In genomic region chr15:98732006-98732531, GRCm38 (mm10) we compare ENCODE assay signal across 30 mouse cellular contexts. TPM values are rescaled to one million over a fixed set of nuclear protein-coding genes. Genes with fewer than 3 reads are reported as not detected.
A peak's percentile ranks its signal among the peaks of the same experiment; 100 is the strongest.
DNase-seq lines count a peak whose midpoint lies in the region; ATAC-seq and TF ChIP-seq lines count a peak whose summit lies in the region.
"Had no signal": no experiment of that assay in that cellular context is flagged by ENCODE, and none has a peak within 500 bp of the region (broad histone marks: within the 10 kb centered on the region; RNA-seq: fewer than 3 reads in every experiment).

No protein-coding gene starts in this region.

- H3K79me2 ChIP-seq in liver, adult 2 months (ENCODE audit: control insufficient read depth, insufficient read depth, low read length): no peaks in the 10 kb centered on the region

- H3K9ac ChIP-seq in liver, adult 2 months (ENCODE audit: low read depth, low read length): no peak overlapping the region
- H3K9ac ChIP-seq in liver, embryonic 13.5 days: no peak overlapping the region
- no peak overlapping the region for H3K9ac ChIP-seq in liver, postnatal 0 days (replicated peaks)
- H3K9ac ChIP-seq: embryonic facial prominence, embryonic 13.5 days; forebrain, embryonic 13.5 days; heart, embryonic 12.5 days; heart, embryonic 15.5 days; hindbrain, embryonic 13.5 days had no signal

- ATAC-seq in G1E (ENCODE audit: extremely low read depth, insufficient number of reproducible peaks, low FRiP score, poor library complexity, severe bottlenecking): no peak
- peak; percentile 22; the same call in 1 of the 2 replicates for ATAC-seq in liver, embryonic 13.5 days (ENCODE audit: low read depth)
- peak; percentile 12; the same call in 1 of the 2 replicates for ATAC-seq in liver, postnatal 0 days
- ATAC-seq: activated CD4-positive, CD25-positive, alpha-beta regulatory T cell, adult 4 months; CD4-positive, CD25-positive, alpha-beta regulatory T cell, adult 4 months; forebrain, embryonic 13.5 days had no signal

- DNase-seq in liver, adult 2 months (ENCODE audit: extremely low read depth, low read depth, low spot score): peak; percentile 82
- no peak for DNase-seq in liver
- no peak for DNase-seq in G1E (ENCODE audit: low spot score)
- DNase-seq in liver, embryonic 13.5 days: no peak
- peak; percentile 23 for DNase-seq in liver, postnatal 0 days
- no peak for DNase-seq in forebrain, embryonic 10.5 days (ENCODE audit: extremely low spot score, low spot score)
- DNase-seq in layer of hippocampus, adult 2 months (ENCODE audit: low spot score in 2 of 2): no peak
- no peak for DNase-seq in layer of hippocampus, postnatal 14 days (ENCODE audit: low spot score in 2 of 2)
- DNase-seq: adrenal gland, adult 8-10 months; adrenal gland, postnatal 25 days; cerebellum, adult 11-12 months; cerebellum, adult 8-10 months; cerebellum, postnatal 10 days; cerebellum, postnatal 36 days; embryo, embryonic 11 days; gastrocnemius, postnatal 25 days; heart, adult 18-20 months; heart, postnatal 10 days; heart, postnatal 36 days had no signal

- H3K27ac ChIP-seq in liver, adult 2 months (replicated peaks; ENCODE audit: insufficient read depth, low read depth, low read length): 0 out of 2 replicates have a peak overlapping the region, but pooled peaks have one; percentile 24
- peak overlapping the region; percentile 23; the same call in 1 of the 2 replicates for H3K27ac ChIP-seq in liver, embryonic 13.5 days
- no peak overlapping the region for H3K27ac ChIP-seq in liver, postnatal 0 days (ENCODE audit: low read depth)
- no peak overlapping the region for H3K27ac ChIP-seq in forebrain, embryonic 10.5 days
- no peak overlapping the region for H3K27ac ChIP-seq in layer of hippocampus, adult 2 months
- H3K27ac ChIP-seq: embryonic facial prominence, embryonic 10.5 days; embryonic facial prominence, embryonic 13.5 days; forebrain, embryonic 13.5 days; heart, embryonic 15.5 days; hindbrain, embryonic 10.5 days; hindbrain, embryonic 13.5 days had no signal

- no peaks in the 10 kb centered on the region for H3K27me3 ChIP-seq in liver, adult 2 months (ENCODE audit: control insufficient read depth, insufficient read depth, low read length)
- H3K27me3 ChIP-seq in G1E (ENCODE audit: insufficient read depth, low read length): no peaks in the 10 kb centered on the region
- H3K27me3 ChIP-seq in liver, embryonic 13.5 days: peaks cover 29% of the 10 kb centered on the region
- no peaks in the 10 kb centered on the region for H3K27me3 ChIP-seq in liver, postnatal 0 days (ENCODE audit: insufficient read depth, low read length)
- H3K27me3 ChIP-seq in forebrain, embryonic 10.5 days (ENCODE audit: poor library complexity, severe bottlenecking): peaks cover 28% of the 10 kb centered on the region
- H3K27me3 ChIP-seq: heart, embryonic 12.5 days had no signal

- H3K4me2 ChIP-seq in liver, embryonic 13.5 days: no peak overlapping the region
- H3K4me2 ChIP-seq in liver, postnatal 0 days (ENCODE audit: low read depth, low read length): no peak overlapping the region
- H3K4me2 ChIP-seq: embryonic facial prominence, embryonic 13.5 days; forebrain, embryonic 13.5 days; heart, embryonic 12.5 days; heart, embryonic 15.5 days; hindbrain, embryonic 13.5 days had no signal

- H3K9me3 ChIP-seq in G1E (replicated peaks): no peaks in the 10 kb centered on the region
- no peaks in the 10 kb centered on the region for H3K9me3 ChIP-seq in liver, embryonic 13.5 days (replicated peaks)
- H3K9me3 ChIP-seq in liver, postnatal 0 days (ENCODE audit: low read length): no peaks in the 10 kb centered on the region
- H3K9me3 ChIP-seq in forebrain, embryonic 10.5 days: no peaks in the 10 kb centered on the region
- H3K9me3 ChIP-seq: embryonic facial prominence, embryonic 10.5 days; embryonic facial prominence, embryonic 13.5 days; forebrain, embryonic 13.5 days; heart, embryonic 12.5 days; heart, embryonic 15.5 days; hindbrain, embryonic 10.5 days; hindbrain, embryonic 13.5 days had no signal

- TF ChIP-seq EP300 in liver, postnatal 0 days (IDR thresholded peaks at IDR 0.05; ENCODE audit: low read depth): no peak

- no peak for TF ChIP-seq CTCF in liver, adult 2 months (IDR thresholded peaks at IDR 0.05; ENCODE audit: low read depth, low read length)
- TF ChIP-seq CTCF in G1E (IDR thresholded peaks at IDR 0.05; ENCODE audit: low read depth, low read length): no peak
- TF ChIP-seq CTCF in liver, postnatal 0 days (IDR thresholded peaks at IDR 0.05; ENCODE audit: low read depth): no peak
- TF ChIP-seq CTCF in layer of hippocampus, adult 2 months (conservative IDR thresholded peaks at IDR 0.05): no peak

- WGBS in liver, adult 2 months: 29% methylated on average over 8 of the region's 8 CpGs
- 56% methylated on average over 8 of the region's 8 CpGs for WGBS in liver, embryonic 13.5 days (ENCODE audit: insufficient replicate concordance)
- 47% methylated on average over 8 of the region's 8 CpGs for WGBS in liver, postnatal 0 days (ENCODE audit: insufficient replicate concordance)
- WGBS in forebrain, embryonic 10.5 days: 74% methylated on average over 8 of the region's 8 CpGs

- H3K4me3 ChIP-seq in liver, adult 2 months (ENCODE audit: insufficient read depth, low read depth, low read length): no peak overlapping the region
- H3K4me3 ChIP-seq in G1E (ENCODE audit: low read depth, low read length): peak overlapping the region; percentile 5; the same call in 1 of the 2 replicates
- H3K4me3 ChIP-seq in liver, embryonic 13.5 days (replicated peaks): no peak overlapping the region
- H3K4me3 ChIP-seq in liver, postnatal 0 days (ENCODE audit: low read depth, low read length): no peak overlapping the region
- H3K4me3 ChIP-seq in forebrain, embryonic 10.5 days: no peak overlapping the region
- no peak overlapping the region for H3K4me3 ChIP-seq in layer of hippocampus, adult 2 months
- H3K4me3 ChIP-seq: embryonic facial prominence, embryonic 10.5 days; embryonic facial prominence, embryonic 13.5 days; erythroblast, embryonic 14.5 days; forebrain, embryonic 13.5 days; heart, embryonic 12.5 days; heart, embryonic 15.5 days; hindbrain, embryonic 10.5 days; hindbrain, embryonic 13.5 days had no signal

- H3K36me3 ChIP-seq in liver, adult 2 months (ENCODE audit: control insufficient read depth, insufficient read depth, low read length): no peaks in the 10 kb centered on the region
- peaks cover 39% of the 10 kb centered on the region for H3K36me3 ChIP-seq in G1E (replicated peaks)
- H3K36me3 ChIP-seq in liver, embryonic 13.5 days: peaks cover 12% of the 10 kb centered on the region
- H3K36me3 ChIP-seq in liver, postnatal 0 days (replicated peaks; ENCODE audit: insufficient read depth, low read length): no peaks in the 10 kb centered on the region
- peaks cover 21% of the 10 kb centered on the region for H3K36me3 ChIP-seq in forebrain, embryonic 10.5 days (replicated peaks)

- no peak for TF ChIP-seq POLR2A in liver, adult 2 months (IDR thresholded peaks at IDR 0.05; ENCODE audit: extremely low read depth, insufficient read depth, low read length)

- H3K4me1 ChIP-seq in liver, adult 2 months (ENCODE audit: control insufficient read depth, insufficient read depth, low read length): peaks cover 12% of the 10 kb centered on the region
- H3K4me1 ChIP-seq in G1E (ENCODE audit: insufficient read depth, low read depth, low read length): peaks cover 80% of the 10 kb centered on the region
- H3K4me1 ChIP-seq in liver, embryonic 13.5 days (replicated peaks): peaks cover 56% of the 10 kb centered on the region
- H3K4me1 ChIP-seq in liver, postnatal 0 days (ENCODE audit: insufficient read depth): peaks cover 26% of the 10 kb centered on the region
- peaks cover 20% of the 10 kb centered on the region for H3K4me1 ChIP-seq in forebrain, embryonic 10.5 days

RNA-seq across cellular contexts. Expression of gene Fkbp11, which starts 4.1 kb away (rescaled TPM):
- total RNA-seq in liver, adult 2 months (2014; rRNA removed): 22.4 and 26.6 TPM in 2 replicates
- polyA plus RNA-seq in liver, adult 2 months (2012; rRNA removed): 12.2 and 22.4 TPM in 2 replicates
- total RNA-seq in G1E (2014; fragmentation: Nextera tagmentation): 11.5 and 14.1 TPM in 2 replicates
- total RNA-seq in G1E (2017): 6.2 and 6.7 TPM in 2 replicates
- 20.2 and 23.8 TPM in 2 replicates for polyA plus RNA-seq in G1E (2012)
- 91.3 and 91.7 TPM in 2 replicates for polyA plus RNA-seq in liver, embryonic 13.5 days (2015; fragmentation: Nextera tagmentation; extraction: Ambion mirVana)
- polyA plus RNA-seq in liver, postnatal 0 days (2015; fragmentation: Nextera tagmentation; extraction: Ambion mirVana): 58.5 and 62.4 TPM in 2 replicates
- polyA plus RNA-seq in forebrain, embryonic 10.5 days (2016; fragmentation: Nextera tagmentation; extraction: Ambion mirVana): 16.7 and 17.1 TPM in 2 replicates
- 1 to 10 TPM in 1 of 2 experiments, under 1 TPM in 1; 0.66 to 1.3 TPM for total RNA-seq in layer of hippocampus, adult 2 months (2021)
- 1 to 10 TPM; 1.3 to 2.7 TPM for total RNA-seq in layer of hippocampus, postnatal 14 days (2021)

RNA-seq across cellular contexts. Expression of gene Ccdc65, which starts 24.1 kb away (rescaled TPM):
- not detected in 2 replicates for total RNA-seq in liver, adult 2 months (2014; rRNA removed)
- not detected in 2 replicates for polyA plus RNA-seq in liver, adult 2 months (2012; rRNA removed)
- total RNA-seq in G1E (2014; fragmentation: Nextera tagmentation): 1.0 TPM in 1 of 2 replicates, not detected in the other
- 0.06 and 0.60 TPM in 2 replicates for total RNA-seq in G1E (2017)
- polyA plus RNA-seq in G1E (2012): not detected in 2 replicates
- 0.06 TPM in 1 of 2 replicates, not detected in the other for polyA plus RNA-seq in liver, embryonic 13.5 days (2015; fragmentation: Nextera tagmentation; extraction: Ambion mirVana)
- polyA plus RNA-seq in liver, postnatal 0 days (2015; fragmentation: Nextera tagmentation; extraction: Ambion mirVana): not detected in 2 replicates
- 0.86 and 0.90 TPM in 2 replicates for polyA plus RNA-seq in forebrain, embryonic 10.5 days (2016; fragmentation: Nextera tagmentation; extraction: Ambion mirVana)
- total RNA-seq in layer of hippocampus, adult 2 months (2021): 1 to 10 TPM; 6.7 to 9.5 TPM
- total RNA-seq in layer of hippocampus, postnatal 14 days (2021): 10 to 100 TPM in 1 of 2 experiments, 1 to 10 TPM in 1; 8.9 to 10.1 TPM
- total RNA-seq: gastrocnemius, adult 8-10 months; gastrocnemius, postnatal 25 days had no signal
- polyA plus RNA-seq: CD4-positive, CD25-positive, alpha-beta regulatory T cell, adult 4 months; erythroblast, embryonic 14.5 days had no signal

RNA-seq across cellular contexts. Expression of gene Arf3, which starts 30.9 kb away (rescaled TPM):
- 10.5 and 14.0 TPM in 2 replicates for total RNA-seq in liver, adult 2 months (2014; rRNA removed)
- 41.3 and 43.0 TPM in 2 replicates for polyA plus RNA-seq in liver, adult 2 months (2012; rRNA removed)
- total RNA-seq in G1E (2014; fragmentation: Nextera tagmentation) (60.9 and 65.0 TPM in 2 replicates), G1E (2017) (37.9 and 41.6 TPM in 2 replicates)
- polyA plus RNA-seq in G1E (2012): 55.4 and 58.2 TPM in 2 replicates
- 11.9 and 13.8 TPM in 2 replicates for polyA plus RNA-seq in liver, embryonic 13.5 days (2015; fragmentation: Nextera tagmentation; extraction: Ambion mirVana)
- polyA plus RNA-seq in liver, postnatal 0 days (2015; fragmentation: Nextera tagmentation; extraction: Ambion mirVana): 9.6 and 10.4 TPM in 2 replicates
- polyA plus RNA-seq in forebrain, embryonic 10.5 days (2016; fragmentation: Nextera tagmentation; extraction: Ambion mirVana): 42.1 and 42.5 TPM in 2 replicates
- 100 to 1,000 TPM; 820 to 852 TPM for total RNA-seq in layer of hippocampus, adult 2 months (2021)
- total RNA-seq in layer of hippocampus, postnatal 14 days (2021): 100 to 1,000 TPM; 791 to 794 TPM

RNA-seq across cellular contexts. Expression of gene Wnt10b, which starts 45.9 kb away (rescaled TPM):
- total RNA-seq in liver, adult 2 months (2014; rRNA removed): 0.47 TPM in 1 of 2 replicates, not detected in the other
- not detected in 2 replicates for polyA plus RNA-seq in liver, adult 2 months (2012; rRNA removed)
- total RNA-seq in G1E (2014; fragmentation: Nextera tagmentation): not detected in 2 replicates
- total RNA-seq in G1E (2017): 0.27 TPM in 1 of 2 replicates, not detected in the other
- polyA plus RNA-seq in G1E (2012): 0.05 and 0.09 TPM in 2 replicates
- not detected in 2 replicates for polyA plus RNA-seq in liver, embryonic 13.5 days (2015; fragmentation: Nextera tagmentation; extraction: Ambion mirVana)
- polyA plus RNA-seq in liver, postnatal 0 days (2015; fragmentation: Nextera tagmentation; extraction: Ambion mirVana): 0.04 and 0.08 TPM in 2 replicates
- 0.12 and 0.33 TPM in 2 replicates for polyA plus RNA-seq in forebrain, embryonic 10.5 days (2016; fragmentation: Nextera tagmentation; extraction: Ambion mirVana)
- total RNA-seq in layer of hippocampus, adult 2 months (2021): under 1 TPM; 0.15 to 0.38 TPM
- total RNA-seq in layer of hippocampus, postnatal 14 days (2021): under 1 TPM; 0.41 to 0.48 TPM
- polyA plus RNA-seq: CD4-positive, CD25-positive, alpha-beta regulatory T cell, adult 4 months; erythroblast, embryonic 14.5 days; forebrain, embryonic 13.5 days; heart, embryonic 12.5 days; heart, embryonic 15.5 days had no signal

RNA-seq across cellular contexts. Expression of gene Rnd1, which starts 54.8 kb away (rescaled TPM):
- 20.0 and 23.2 TPM in 2 replicates for total RNA-seq in liver, adult 2 months (2014; rRNA removed)
- 7.4 and 21.3 TPM in 2 replicates for polyA plus RNA-seq in liver, adult 2 months (2012; rRNA removed)
- total RNA-seq in G1E (2014; fragmentation: Nextera tagmentation) (3.2 and 3.3 TPM in 2 replicates), G1E (2017) (1.2 and 1.5 TPM in 2 replicates)
- polyA plus RNA-seq in G1E (2012): 1.0 and 1.1 TPM in 2 replicates
- polyA plus RNA-seq in liver, embryonic 13.5 days (2015; fragmentation: Nextera tagmentation; extraction: Ambion mirVana): 0.35 and 0.37 TPM in 2 replicates
- polyA plus RNA-seq in liver, postnatal 0 days (2015; fragmentation: Nextera tagmentation; extraction: Ambion mirVana): 0.94 and 1.2 TPM in 2 replicates
- polyA plus RNA-seq in forebrain, embryonic 10.5 days (2016; fragmentation: Nextera tagmentation; extraction: Ambion mirVana): 1.8 and 2.2 TPM in 2 replicates
- total RNA-seq in layer of hippocampus, adult 2 months (2021): 1 to 10 TPM; 6.4 to 6.9 TPM
- total RNA-seq in layer of hippocampus, postnatal 14 days (2021): 10 to 100 TPM; 18.8 to 21.5 TPM
- polyA plus RNA-seq: erythroblast, embryonic 14.5 days had no signal

Comparison
In these comparisons a context has a peak if more than half of its experiments do, and no peak if none do; other contexts are left out.
1. DNase-seq: peak in liver, adult 2 months (single experiment) and liver, postnatal 0 days (single experiment); none in liver (single experiment), G1E (single experiment), liver, embryonic 13.5 days (single experiment), forebrain, embryonic 10.5 days (single experiment), layer of hippocampus, adult 2 months (0 of 2) and layer of hippocampus, postnatal 14 days (0 of 2).
2. H3K27ac ChIP-seq: peak in liver, adult 2 months (single experiment) and liver, embryonic 13.5 days (single experiment); none in liver, postnatal 0 days (single experiment), forebrain, embryonic 10.5 days (single experiment) and layer of hippocampus, adult 2 months (single experiment).